Mouse (Mus musculus): ENCODE data around the gene Ptgs1.

Ptgs1 gene

DNA sequence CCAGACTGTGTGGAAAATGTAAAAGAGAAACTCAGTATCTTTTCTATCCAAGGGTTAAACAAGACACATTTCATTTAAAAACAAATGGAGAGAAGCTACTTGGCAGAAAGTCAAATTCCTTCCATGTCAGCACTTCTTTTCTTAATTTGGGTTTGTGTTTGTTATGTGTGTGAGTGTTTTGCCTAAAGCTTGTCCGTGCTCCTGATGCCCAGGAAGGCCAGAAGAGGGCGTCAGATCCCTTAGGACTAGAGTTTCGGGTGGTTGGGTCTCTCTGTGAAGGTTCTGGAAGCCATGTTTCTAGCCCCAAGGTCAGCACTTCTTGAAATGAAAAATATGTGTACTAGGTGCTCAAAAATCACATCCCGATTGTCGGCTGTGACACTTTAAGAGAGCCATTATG lies 15.8 kb upstream of the Ptgs1 start:
- DNase-seq (ENCODE audit: low spot score), result no peak

DNA sequence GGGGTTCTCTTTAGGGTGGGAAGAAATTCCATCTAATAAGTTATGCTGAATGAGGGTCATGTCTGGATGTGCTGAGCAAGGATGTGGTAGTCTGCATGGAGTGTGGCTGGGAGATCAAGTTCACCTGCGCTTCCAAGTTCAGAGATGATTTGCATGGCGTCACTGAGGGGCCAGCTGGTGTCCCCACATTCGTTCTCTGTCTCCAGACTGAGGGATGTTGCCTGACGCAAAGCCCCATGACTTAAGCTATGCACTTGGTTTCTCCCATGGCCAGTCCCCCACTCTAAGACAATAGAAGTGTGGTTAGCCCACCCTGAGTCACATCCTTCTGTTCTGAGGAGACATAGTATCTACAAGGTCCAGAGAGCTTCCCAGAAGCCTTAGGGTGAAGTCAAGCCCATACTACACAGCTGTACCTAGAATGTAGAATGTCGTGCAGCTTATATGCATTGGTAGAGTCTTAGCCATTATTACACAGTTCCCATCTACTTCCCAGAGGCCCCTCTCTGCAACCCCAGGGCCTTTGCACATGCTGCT lies 15.0 kb upstream of the Ptgs1 start:
- no peak for DNase-seq (ENCODE audit: low spot score)

DNA sequence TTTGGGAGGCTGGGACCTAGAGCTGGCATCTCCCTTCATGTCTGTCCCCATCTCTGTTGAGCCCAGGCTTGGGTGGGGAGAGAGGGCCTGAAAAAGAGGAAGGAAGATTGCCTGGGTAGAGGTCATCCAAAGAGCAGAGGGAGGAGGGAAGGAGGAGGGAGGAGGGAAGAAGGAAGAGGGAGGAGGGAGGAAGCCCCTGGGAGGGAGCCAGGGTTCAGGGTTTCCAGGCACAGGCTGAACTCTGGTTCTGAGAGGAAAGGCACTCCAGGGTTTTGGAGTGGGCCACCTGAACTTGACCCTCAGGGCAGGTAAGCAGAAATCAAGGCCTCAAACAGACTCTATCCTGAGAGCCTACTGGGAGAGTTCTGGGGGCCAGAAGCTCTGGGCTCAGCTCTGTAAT lies 13.7 kb upstream of the Ptgs1 start:
- DNase-seq (ENCODE audit: low spot score), result no peak

DNA sequence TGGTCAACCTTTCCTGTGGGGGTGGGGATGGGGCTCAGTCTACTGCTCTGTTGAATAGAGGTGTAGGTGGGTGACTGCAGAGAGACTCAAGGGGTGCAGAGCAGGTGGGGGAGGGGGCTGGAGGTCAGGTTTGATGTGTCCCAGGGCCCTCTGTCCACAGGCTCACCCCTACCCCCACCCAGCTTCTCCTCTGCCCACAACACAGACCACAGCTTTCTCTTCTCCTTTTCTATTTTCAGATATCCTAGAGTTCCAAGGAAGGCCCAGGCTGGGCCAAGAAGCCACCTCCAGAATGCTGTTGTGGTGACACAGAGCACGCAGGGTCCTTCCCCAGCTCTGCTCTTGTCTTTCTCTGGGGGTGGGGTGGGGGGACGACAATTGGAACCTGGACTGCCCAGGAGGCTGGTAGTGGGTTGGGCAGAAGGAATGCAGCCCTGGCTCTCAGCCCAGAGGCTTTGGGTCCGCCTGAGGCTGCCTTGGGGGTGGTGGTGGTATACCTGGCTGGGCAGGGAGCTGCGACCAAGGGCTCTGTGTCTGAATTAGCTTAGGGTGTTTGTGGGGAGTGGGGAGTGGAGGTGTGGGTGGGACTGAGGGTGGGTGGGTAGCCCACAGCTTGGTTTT lies 13.2 kb upstream of the Ptgs1 start:
- no peak for DNase-seq (ENCODE audit: low spot score)

DNA sequence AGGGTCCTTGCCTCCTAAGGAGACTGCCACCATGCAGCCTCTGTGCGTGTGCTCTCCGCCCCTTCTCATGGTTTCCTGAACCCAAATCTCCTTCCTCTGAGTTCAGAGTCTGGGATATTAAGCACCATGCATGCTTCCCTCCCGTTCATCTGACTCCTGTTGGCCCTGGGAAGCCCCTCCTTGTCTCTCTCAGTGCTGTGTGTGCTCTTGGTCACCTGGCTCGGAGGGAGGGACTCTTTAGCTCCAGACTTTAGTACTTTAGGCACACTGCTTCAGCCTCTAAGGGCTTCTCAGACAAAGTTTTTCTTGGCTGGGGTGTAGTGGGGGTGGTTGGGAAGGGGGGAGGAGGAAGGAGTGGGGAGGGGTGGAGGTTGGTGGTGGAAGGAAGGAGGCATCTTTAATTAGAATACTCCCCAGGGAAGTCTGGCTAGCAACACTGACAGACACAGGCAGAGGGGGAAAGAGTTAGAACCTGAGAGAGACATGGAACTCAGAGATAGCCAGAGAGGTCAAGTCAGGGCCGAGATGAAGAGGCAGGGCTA lies 12.5 kb upstream of the Ptgs1 start:
- no peak for DNase-seq (ENCODE audit: low spot score)

DNA sequence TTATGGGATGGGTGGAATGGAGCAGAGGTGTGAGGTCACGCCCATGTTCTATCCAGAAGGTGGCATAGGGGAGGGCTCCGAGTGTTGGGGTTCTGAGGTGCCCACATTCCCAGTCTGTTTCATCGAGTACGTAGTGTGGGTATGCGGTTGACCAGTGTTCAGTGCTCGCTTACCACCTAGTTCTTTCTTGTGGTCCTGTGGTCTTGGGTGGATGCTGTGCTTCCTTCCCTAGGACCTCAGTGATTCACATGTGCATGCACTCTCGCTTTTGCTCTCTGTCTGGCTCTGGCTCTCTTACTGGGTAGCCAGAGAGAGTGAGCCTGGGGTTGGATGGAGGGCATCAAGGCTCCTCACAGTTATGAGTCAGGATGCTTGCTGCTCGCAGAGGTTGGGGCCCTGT lies 10.1 kb upstream of the Ptgs1 start:
- DNase-seq (ENCODE audit: low spot score), result no peak

DNA sequence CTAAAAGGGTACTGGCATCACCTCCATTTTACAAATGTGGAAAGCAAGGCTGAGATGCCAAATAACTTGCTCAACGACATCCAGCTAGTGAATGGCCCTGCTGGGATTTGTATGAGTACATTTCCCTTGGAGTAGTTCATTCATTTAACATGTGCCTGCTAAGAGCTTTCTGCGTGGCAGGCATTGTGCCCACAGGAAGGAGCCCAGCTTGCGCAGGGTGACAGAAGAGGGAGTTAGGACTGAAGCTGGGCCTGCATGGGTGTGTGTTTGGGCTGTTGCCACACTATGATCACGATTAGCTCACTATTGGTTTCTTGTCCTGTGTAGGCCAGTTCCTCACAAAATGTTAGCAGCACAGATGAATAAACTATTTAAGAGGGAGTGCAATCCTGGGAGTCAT lies 9.3 kb upstream of the Ptgs1 start:
- no peak for DNase-seq (ENCODE audit: low spot score)

DNA sequence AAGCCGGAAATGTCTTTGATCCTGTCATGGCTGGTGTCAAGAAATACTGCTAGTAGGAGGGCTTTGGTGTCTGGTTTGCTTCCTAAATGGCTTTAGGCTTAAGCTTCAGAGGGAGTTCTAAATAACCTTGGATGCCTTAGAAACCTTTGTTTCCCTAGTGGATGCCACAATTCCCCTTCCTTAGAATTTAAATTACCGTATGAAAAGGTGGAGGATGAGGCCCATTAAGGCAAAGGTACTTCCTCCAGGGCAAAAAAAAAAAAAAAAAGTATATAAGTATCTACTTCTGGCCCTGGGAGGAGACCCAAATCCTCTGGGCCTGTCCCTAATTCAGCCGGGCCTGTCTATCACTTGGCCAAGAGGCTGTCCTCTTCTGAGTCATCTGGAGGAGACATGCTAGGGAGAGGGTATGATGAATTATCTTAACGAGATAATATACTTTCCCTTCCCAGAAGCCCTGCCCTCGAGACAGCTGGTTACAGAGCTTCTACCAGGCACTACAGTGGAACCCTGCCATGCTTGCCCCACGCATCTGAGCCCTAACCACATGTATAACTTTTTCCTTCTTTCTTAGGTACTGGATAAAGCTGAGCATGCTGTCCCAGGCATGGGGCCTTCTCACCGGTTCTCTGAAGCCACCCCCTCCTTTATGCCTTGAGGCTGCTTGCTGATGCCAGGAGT lies 7.9 kb upstream of the Ptgs1 start:
- DNase-seq (ENCODE audit: low spot score), result no peak

DNA sequence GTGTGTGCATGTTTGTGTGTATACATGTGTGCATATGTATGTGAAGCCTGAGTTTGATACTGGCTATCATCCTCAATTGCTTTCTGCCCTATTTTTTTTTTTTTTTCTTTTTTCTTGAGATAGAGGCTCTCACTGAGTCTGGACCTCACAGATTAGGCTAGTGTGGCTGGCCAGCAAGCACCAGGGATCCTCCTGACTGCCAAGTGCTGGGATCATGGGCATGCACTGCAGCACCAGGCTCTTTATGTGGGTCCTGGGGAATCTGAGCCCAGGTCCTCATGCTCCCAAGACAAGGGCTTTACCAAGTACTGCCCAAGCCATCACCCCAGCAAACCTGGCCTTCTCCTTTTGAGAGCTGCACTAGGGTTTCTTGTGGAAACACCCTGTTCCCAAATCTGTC lies 6.8 kb upstream of the Ptgs1 start:
- no peak for DNase-seq (ENCODE audit: low spot score)

DNA sequence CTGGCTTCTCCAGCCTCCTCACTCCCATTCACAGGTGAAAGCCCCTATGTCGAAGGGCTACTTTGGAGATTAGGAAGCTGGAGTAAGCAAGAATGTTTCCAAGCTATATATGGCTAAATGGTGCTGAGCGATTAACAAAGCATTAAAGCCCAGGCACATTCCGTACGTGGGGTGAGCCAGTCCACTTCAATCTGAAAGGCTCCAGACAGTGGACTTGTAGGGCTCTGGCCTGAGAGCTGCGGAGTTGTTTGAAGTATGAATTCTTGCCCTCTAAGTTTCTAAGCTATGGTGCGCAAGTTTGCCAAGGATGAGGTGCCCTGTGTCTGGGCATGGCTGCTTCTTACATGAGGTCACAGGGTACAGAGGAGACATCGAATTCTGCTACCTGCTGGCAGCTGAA lies 6.1 kb upstream of the Ptgs1 start:
- no peak for DNase-seq (ENCODE audit: low spot score)

DNA sequence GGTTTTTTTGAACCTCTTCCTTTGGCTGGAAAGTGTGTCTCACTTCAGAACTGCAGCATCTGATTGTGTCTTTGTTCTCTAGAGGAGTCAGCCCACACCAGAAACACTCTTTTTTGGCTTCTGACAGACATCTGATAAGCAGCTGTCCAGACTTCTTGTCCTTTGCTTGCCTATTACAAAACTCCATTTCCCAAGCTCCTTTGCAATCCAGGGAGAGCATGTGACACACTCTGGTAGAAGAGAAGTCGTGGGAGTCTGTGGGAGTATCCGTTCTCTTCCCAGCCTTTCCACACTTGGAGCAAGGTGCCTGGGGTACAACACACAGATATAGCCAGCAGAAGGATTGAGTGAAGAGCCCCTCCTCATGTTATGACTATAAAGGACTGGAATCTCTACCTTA lies 5.6 kb upstream of the Ptgs1 start:
- no peak for DNase-seq (ENCODE audit: low spot score)

DNA sequence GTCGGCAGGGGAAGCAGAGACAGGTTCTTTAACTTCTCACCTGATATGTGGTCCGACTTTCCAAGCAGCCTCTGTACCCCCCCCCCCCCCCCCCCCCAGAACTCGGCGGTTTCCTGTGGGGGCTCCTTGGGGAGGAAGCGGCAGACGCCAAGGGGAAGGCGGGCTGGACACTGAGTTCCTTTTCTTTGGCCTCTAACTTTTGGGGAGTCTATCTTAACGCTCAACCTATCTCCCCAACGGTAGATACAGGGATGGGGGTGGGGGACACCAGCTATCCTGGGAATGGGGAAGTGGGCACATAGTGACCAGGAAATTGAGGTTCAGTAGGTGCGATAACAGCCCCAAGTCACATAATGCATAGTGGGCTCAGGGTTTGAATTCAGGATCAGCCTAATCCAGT lies 741 bp downstream of the Ptgs1 start:
- no peak for DNase-seq (ENCODE audit: low spot score)

DNA sequence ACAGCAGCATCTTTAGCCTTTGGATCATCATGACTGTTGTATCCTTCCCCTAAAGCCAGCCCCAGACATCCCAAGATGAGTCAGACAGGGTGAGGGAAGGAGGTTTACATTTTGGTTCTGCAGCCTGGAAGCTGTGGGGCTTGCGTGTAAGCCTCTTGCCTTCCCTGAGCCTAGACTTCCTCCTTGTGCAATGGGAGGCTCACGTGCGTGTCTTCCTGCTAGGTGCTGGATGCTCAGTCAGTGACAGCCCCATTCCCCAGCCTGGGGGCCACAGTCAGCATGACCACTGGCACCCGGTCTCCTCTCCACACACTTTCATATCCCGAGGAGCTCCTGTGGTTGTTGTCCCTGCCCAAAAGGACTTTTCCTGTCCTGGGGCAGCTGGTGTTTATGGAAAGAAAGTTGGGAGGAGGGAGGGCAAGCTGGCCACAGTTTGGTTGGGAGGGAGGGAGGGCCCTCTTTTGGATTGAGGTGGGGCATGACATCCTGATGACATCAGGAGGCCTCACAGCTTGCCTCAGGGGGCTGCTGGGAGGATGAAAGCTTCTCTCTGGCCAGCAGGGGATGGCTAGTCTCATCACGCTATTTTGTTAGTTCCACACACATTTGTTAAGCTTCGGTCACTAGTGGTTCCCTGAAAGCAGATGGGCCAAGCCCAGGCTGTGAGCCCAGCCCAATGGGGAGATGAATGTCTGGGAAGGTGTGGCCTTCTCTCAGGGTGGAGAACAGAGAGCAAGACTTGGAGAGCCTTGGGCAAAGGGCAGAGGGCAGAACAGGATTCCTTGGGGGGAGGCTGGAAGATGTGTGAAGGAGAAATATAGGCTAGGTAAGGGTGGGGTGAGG lies 4.5 kb downstream of the Ptgs1 start:
- no peak for DNase-seq (ENCODE audit: low spot score)

DNA sequence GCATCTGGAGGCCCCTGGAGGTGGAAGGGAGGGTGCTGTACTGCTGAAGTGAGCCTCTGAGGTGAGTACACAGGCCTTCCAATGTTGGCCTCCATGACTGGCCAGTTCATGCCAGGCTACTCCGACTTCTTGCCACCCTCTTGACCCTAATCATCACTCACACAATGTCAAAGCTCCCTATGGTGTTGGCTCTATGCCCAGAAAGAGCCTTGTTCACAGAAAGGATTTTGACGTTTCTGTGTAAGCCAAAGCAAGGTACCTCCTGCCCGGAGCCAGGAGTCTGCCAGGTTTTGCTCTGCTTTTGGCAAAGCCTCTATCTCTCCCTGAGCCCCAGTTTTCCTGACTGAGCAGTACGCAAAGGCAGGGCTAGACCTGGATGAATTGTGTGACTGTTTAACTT lies 5.7 kb downstream of the Ptgs1 start:
- no peak for DNase-seq (ENCODE audit: low spot score)

DNA sequence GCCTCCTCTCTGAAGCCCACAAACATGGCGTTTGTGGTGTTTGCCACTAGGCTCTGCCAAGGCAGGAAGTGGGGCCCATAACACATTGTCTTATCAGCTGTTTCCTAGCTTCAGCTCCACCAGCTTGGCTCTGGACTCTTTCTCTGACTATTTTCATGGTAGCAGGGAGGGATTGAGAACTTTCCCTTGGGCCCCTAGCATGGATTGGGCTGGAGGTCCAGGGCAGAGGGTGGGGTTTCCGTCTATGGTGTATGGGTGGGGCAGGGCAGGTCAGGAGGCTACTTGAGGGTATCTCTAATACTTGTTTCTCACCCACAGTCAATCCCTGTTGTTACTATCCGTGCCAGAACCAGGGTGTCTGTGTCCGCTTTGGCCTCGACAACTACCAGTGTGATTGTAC lies 6.7 kb downstream of the Ptgs1 start:
- DNase-seq (ENCODE audit: low spot score), result no peak

DNA sequence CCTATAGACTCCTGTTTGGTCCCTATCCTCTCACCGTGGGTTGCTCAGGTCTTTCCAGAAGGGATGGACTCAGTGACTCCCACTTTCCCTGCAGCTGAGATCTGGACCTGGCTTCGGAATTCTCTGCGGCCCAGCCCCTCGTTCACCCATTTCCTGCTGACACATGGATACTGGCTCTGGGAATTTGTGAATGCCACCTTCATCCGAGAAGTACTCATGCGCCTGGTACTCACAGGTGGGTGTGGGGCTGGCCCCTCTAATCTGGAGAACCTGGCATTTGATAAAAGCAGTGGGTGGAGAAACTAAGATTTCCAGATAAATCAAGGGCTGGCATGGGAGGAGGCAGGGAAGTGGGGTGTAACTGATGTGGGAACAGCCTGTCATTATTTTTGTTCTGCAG lies 7.3 kb downstream of the Ptgs1 start:
- no peak for DNase-seq (ENCODE audit: low spot score)

DNA sequence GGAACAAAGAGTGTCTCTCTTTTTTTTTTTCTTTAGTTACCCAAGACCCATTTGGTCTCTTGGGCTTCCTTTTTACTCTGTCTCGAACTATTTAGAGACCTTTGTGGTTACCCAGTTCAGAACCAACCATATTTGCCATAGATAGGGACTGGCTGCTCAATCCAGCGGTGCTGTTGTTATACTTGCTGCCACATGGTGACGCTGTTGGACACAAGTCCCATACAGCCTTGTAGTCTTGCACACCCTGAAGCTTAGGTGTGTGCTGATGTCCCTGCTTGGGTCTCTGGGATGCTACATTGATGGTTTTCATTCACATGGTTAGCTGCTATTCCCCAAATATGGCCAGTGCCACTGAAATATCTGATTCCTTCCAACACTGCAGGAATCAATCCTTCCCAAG lies 8.2 kb downstream of the Ptgs1 start:
- DNase-seq (ENCODE audit: low spot score), result no peak

DNA sequence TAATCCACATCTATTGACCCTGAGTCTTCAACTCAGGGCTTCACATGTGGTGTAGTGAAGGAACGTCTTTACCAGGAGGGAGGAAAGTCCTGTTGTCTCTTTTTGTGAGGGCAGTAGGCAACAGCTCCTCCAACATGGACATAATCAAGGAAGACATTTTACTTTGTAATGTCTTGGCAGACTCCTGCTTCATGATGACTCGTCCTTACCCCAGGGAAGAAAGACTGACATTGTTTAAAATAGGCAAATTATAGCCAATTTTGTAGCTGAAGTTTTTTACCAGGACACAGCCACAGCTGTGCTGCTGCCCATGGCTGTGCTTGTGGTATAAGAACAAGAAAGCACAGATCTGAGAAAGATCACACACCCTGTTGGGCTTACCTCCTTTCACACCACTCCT lies 8.7 kb downstream of the Ptgs1 start:
- no peak for DNase-seq (ENCODE audit: low spot score)

DNA sequence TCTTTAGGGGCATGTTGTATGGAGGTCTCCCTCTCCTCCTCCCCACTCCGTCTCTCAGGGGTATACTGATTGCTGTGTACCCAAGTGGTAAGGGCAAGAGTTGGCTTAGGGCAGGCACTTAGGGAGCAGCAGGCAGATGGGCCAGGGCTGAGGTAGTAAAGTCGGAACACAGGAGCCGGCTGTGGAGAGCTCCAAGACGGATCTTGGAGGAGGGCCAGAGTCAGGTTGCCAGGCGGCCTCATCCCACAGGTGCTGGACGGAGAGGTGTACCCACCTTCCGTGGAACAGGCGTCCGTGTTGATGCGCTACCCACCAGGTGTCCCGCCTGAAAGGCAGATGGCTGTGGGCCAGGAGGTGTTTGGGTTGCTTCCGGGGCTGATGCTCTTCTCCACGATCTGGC lies 12.3 kb downstream of the Ptgs1 start:
- DNase-seq (ENCODE audit: low spot score), result no peak

DNA sequence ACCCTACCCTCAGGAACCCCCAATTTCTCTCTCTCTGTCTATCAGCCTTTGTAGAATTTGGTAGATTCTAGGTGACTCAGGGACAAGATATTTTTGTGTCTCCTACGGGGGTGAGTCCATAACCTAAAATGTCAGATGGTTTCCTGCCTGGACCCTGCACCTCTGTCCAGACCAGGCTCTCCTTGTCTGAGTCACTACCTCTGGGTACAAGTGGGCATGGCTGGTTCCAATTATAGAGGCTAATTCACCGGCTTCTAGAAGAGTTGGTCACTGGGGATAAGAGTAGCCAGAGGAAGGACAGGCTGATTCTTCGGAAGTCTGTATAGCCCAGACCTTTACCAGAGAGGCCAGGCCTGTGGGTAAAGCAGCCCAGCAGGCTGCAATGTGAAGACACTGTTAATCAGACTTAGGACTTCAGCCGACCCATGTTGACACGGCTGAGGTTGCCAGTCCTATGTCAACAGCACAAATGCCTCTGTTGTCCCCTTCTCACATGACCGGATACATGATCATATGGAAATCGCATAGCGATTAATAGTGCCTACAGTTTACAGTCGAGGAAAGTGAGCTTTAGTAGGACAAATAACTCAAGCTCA lies 13.2 kb downstream of the Ptgs1 start:
- DNase-seq (ENCODE audit: low spot score), result no peak

DNA sequence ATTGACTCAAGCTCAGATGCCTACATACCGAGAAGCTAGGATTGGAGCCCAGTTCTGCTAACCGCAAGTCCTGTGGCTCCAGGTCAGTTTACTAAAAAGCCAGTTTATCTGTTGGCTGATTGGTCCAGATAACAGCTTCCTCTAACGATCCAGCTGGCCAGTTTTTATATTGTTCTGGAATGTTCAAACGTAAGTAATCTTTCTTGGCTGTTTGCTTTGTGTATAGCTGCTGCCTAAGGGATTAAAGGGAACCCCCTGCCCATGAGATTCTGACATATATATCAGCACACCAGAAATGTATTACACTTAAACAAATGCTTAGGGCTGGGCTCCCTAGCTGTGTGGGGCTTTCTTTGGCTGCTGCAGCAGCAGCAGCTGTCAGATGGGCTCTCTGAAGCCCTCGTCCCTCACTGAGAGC lies 13.7 kb downstream of the Ptgs1 start:
- no peak for DNase-seq (ENCODE audit: low spot score)

DNA sequence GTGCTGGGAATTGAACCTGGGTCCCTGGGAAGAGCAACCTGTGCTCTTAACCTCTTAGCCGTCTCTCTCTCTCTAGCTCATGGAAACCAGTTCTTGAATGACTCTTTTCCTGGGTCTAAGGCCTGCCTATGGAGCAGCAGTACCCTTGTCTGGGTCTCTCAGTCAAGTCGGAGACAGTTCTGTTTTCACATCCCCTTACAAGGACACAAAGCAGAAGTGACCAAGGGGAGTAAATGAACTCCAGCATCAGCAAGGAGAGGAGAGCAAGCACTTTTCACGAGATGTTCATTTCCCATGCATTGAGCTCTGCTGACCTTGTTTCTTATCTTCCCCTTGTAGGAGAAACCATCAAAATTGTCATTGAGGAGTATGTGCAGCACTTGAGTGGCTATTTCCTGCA lies 14.5 kb downstream of the Ptgs1 start:
- no peak for DNase-seq (ENCODE audit: low spot score)

DNA sequence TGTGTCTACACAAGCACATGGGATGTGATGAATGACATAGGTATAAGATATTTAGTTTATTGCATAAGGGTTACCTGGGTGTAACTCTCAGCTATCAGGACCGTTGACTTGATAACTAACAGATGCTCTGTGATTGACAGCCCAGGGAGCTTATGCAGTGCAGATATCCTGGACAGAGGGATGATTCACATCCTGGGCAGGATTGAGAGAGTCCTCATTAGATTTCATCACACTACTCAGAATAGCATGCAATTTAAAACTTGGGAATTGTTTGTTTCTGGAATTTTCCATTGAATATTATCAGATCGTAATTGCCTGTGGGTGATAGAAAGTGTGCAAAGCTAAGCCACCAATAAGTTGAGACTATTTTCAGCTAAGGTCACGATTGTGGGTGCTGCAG lies 17.7 kb downstream of the Ptgs1 start:
- DNase-seq (ENCODE audit: low spot score), result no peak

Measured in layer of hippocampus, adult 9-10 months (tissue).